Mouse (Mus musculus): ENCODE results near the gene Rapgef1. TPM values are rescaled to one million over a fixed set of nuclear protein-coding genes. Genes with fewer than 3 reads are reported as not detected.
A peak's percentile ranks its signal among the peaks of the same experiment; 100 is the strongest.

Gene Rapgef1
- total and polyA plus RNA-seq, 3 experiments: 86.5 to 185 (median 170) TPM

DNA sequence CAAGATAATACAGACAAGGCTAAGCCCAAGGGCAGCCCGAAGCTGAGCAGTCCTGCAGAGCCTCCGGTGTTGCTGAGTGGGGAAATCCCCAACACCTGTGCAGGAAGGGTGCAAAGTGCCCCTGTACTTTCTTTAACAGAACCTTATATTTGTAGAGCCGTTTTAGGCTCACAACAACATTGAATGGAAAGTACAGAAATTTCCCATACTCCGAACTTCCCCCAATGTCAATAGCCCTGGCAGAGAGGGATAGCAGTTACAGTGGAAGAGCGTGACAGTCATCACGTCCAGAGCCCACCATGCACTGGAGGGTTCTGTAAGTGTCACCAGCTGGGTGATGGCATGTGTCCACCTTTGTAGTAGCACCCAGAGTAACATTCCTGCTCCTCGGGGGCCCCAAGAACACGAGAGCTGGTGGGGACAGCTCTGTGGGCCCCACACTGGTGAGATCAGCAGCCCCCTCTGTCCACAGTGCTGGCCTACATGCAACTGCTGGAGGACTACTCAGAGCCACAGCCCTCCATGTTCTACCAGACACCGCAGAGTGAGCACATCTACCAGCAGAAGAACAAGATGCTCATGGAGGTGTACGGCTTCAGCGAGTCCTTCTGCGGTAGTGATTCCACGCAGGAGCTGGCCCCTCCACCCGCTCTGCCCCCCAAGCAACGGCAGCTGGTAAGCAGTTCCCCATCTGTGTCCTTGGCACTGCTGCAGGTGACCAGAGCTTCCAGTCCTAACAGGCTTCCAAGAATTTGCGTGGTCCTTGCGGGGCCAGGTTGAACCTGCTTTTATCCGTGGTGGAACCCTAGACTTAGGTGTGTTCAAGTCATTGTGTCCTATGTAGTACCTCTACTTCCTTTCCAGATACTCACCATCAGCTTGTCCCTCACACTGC lies 87.5 kb downstream of the Rapgef1 start:
- H3K9me3 ChIP-seq (replicated peaks; ENCODE audit: low read length): no peaks in the 10 kb centered on the region
- in situ Hi-C loops (cut with MboI; ENCODE audit: low pct_ligation_motif_present, low pct_unique_long_range_greater_than_20kb, low sequenced_read_pairs) (no loop called here), dilution Hi-C loops (cut with MboI; ENCODE audit: extremely low pct_ligation_motif_present, extremely low pct_unique_long_range_greater_than_20kb, low sequenced_read_pairs) (no loop called here)
- peak overlapping the region; percentile 15 to 53 (median 36) for H3K4me3 ChIP-seq (replicated peaks in 1 of 3; ENCODE audit: low read depth in 2 of 3, low read length in 2 of 3, poor library complexity in 1 of 3)
- H3K36me3 ChIP-seq (replicated peaks in 1 of 2; ENCODE audit: control insufficient read depth in 1 of 2, insufficient read depth in 1 of 2, low read length in 1 of 2): peaks cover 82 to 88% of the 10 kb centered on the region in 2 experiments
- H3K79me2 ChIP-seq (replicated peaks; ENCODE audit: control insufficient read depth, extremely low read depth, insufficient read depth, poor library complexity, severe bottlenecking): peaks cover 34% of the 10 kb centered on the region
- peak; percentile 68 for DNase-seq (ENCODE audit: extremely low read depth)
- H3K4me1 ChIP-seq (ENCODE audit: control insufficient read depth in 1 of 2, insufficient read depth in 2 of 2): peaks cover 66 to 91% of the 10 kb centered on the region in 2 experiments
- peak overlapping the region; percentile 96 for H3K27ac ChIP-seq (ENCODE audit: insufficient read depth, low read depth)
- H3K9ac ChIP-seq (ENCODE audit: insufficient read depth, low read depth): peak overlapping the region; percentile 22; the same call in 1 of the 2 replicates
- H3K27me3 ChIP-seq (replicated peaks): no peaks in the 10 kb centered on the region
- TF ChIP-seq JUN (IDR thresholded peaks at IDR 0.05; ENCODE audit: insufficient read depth, low read depth, low read length) (no peak), RAD21 (IDR thresholded peaks at IDR 0.05; ENCODE audit: low read depth, low read length) (peak; percentile 7), CTCF (conservative IDR thresholded peaks at IDR 0.05 in 1 of 2, IDR thresholded peaks at IDR 0.05 in 1 of 2; ENCODE audit: low read depth in 2 of 2, low read length in 2 of 2) (no peak), KAT2A (IDR thresholded peaks at IDR 0.05; ENCODE audit: insufficient replicate concordance, low read length) (no peak), MAX (IDR thresholded peaks at IDR 0.05; ENCODE audit: low read length) (peak; percentile 65), TCF12 (IDR thresholded peaks at IDR 0.05; ENCODE audit: low read depth, low read length) (peak; percentile 99), BHLHE40 (IDR thresholded peaks at IDR 0.05; ENCODE audit: low read depth, low read length) (peak; percentile 86), GABPA (IDR thresholded peaks at IDR 0.05; ENCODE audit: insufficient replicate concordance, low read depth, low read length) (no peak), IRF4 (IDR thresholded peaks at IDR 0.05; ENCODE audit: low read depth, low read length) (peak; percentile 80), NELFE (IDR thresholded peaks at IDR 0.05; ENCODE audit: low read depth, low read length) (no peak; the same call in 1 of the 2 replicates), ZMIZ1 (IDR thresholded peaks at IDR 0.05; ENCODE audit: low read depth, low read length) (no peak), ZKSCAN1 (IDR thresholded peaks at IDR 0.05; ENCODE audit: borderline replicate concordance, low read depth, low read length) (no peak), MEF2A (IDR thresholded peaks at IDR 0.05; ENCODE audit: borderline replicate concordance, low read depth, low read length) (peak; percentile 97), TBP (conservative IDR thresholded peaks at IDR 0.05; ENCODE audit: low read depth, low read length) (0 out of 2 replicates have a peak, but pooled peaks have one; percentile 19), E2F4 (IDR thresholded peaks at IDR 0.05; ENCODE audit: insufficient replicate concordance, low read depth, low read length) (no peak), JUND (conservative IDR thresholded peaks at IDR 0.05; ENCODE audit: low read depth, low read length) (peak; percentile 34; the same call in 1 of the 2 replicates), SIN3A (IDR thresholded peaks at IDR 0.05; ENCODE audit: low read length) (peak; percentile 89), POLR2A (IDR thresholded peaks at IDR 0.05; ENCODE audit: low read depth, low read length) (peak; percentile 13), ETS1 (conservative IDR thresholded peaks at IDR 0.05; ENCODE audit: low read depth, low read length) (peak; percentile 92), ZC3H11A (IDR thresholded peaks at IDR 0.05; ENCODE audit: low read depth, low read length) (no peak), MXI1 (IDR thresholded peaks at IDR 0.05; ENCODE audit: low read depth, low read length) (peak; percentile 69), ELF1 (IDR thresholded peaks at IDR 0.05; ENCODE audit: low read depth, low read length) (no peak; the same call in 1 of the 2 replicates), RCOR1 (conservative IDR thresholded peaks at IDR 0.05; ENCODE audit: low read depth, low read length) (no peak), UBTF (IDR thresholded peaks at IDR 0.05; ENCODE audit: low read depth, low read length) (no peak), CHD2 (IDR thresholded peaks at IDR 0.05; ENCODE audit: low read length) (peak; percentile 82), NRF1 (IDR thresholded peaks at IDR 0.05; ENCODE audit: low read depth, low read length) (peak; percentile 34; the same call in 1 of the 2 replicates), MAFK (IDR thresholded peaks at IDR 0.05; ENCODE audit: insufficient replicate concordance, low read length) (no peak), MAZ (IDR thresholded peaks at IDR 0.05; ENCODE audit: low read depth, low read length) (peak; percentile 80), PAX5 (IDR thresholded peaks at IDR 0.05; ENCODE audit: low read length) (no peak), USF1 (IDR thresholded peaks at IDR 0.05; ENCODE audit: low read depth, low read length) (no peak), SMC3 (IDR thresholded peaks at IDR 0.05; ENCODE audit: low read depth, low read length) (no peak), EP300 (IDR thresholded peaks at IDR 0.05; ENCODE audit: low read length) (peak; percentile 96), HCFC1 (IDR thresholded peaks at IDR 0.05; ENCODE audit: low read depth, low read length) (no peak), CHD1 (IDR thresholded peaks at IDR 0.05; ENCODE audit: low read depth, low read length) (peak; percentile 87; the same call in 1 of the 2 replicates)
- peak overlapping the region; percentile 49 for H3K4me2 ChIP-seq (ENCODE audit: insufficient read depth, low read depth, poor library complexity, severe bottlenecking)

Data from CH12.LX (cell line).